Mouse (Mus musculus) hindlimb bud, embryonic 11.5 days (tissue): ENCODE measurements around the gene Tab2.

Experiments
- DNase-seq: peaks from one replicate; pipeline ENCODE4 v3.0.0-alpha.2; 2012; ENCODE audit warnings: low read depth, low spot score; ENCODE audit errors: extremely low spot score

Gene Tab2

DNA sequence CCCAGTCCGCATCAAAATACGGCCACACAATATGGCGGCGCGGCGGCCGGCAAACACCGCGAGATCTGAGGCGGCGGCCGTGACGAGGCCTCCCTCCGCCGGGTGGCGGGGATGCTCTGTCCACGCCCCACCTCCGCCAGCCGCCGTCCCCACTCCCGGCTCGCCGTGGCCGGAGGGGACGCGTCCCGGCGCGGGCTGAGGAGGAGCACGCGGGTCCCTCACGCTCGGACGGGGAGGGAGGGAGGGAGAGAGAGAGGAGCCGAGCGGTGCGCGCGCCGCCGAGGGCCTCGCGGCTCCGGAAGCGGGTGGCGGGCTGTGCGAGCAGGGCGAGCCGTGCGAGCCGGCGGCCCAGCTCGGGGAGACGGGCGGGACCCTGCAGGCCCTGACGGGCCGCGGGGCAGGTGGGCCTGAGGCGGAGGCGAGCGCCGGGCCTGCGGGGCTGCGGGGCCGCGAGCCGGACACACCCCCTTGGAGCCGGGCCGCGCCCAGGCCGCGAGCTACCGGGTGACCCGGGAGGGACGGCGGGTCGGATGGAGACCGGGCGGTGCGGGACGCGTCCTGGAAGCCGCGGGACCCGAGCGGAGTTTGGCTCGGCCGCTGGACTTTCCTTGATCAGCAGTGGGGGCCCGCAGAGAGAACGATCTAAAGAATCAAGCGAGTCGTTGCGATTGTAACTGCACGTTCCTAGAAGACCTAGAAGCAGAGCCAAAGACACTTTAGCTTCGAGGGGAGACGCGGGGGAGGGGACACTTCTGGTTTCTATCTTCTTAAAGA is at the start of gene Tab2:
TSS of gene Tab2 (minus strand) at position 3 of the 774 bp plus-strand sequence.
- peak; percentile 39 for DNase-seq

DNA sequence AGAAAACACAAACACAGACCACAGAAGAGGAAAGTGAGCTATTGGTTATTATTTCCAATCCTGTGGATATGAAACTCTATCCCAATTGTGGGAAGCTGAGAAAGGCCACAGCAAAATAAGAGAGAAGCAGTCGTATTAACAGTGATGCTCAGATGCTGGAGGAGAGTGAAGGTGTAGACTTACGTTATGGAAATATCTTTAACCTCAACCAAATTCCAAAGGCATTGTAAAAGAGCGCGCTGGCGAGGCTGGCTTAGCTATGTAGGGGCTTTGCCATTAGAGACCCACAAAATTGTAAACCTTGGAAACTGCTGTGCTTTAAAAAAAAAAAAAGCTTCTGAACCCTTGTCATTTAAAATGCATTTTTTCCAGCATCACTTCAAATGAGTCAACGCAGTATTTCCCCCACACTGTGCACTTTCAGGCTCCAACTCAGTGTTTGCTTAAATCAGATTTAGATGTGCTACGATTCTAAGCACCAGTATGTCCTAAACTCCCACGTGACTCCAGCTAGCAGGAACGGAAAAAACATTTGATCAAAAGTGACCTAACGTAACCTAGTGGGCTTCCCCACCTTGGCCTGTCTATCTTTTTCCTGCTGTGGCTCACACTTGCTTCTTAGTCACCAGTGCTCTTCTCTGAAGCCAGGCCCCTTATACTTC is 36.4 kb upstream of the Tab2 start:
- no peak for DNase-seq

DNA sequence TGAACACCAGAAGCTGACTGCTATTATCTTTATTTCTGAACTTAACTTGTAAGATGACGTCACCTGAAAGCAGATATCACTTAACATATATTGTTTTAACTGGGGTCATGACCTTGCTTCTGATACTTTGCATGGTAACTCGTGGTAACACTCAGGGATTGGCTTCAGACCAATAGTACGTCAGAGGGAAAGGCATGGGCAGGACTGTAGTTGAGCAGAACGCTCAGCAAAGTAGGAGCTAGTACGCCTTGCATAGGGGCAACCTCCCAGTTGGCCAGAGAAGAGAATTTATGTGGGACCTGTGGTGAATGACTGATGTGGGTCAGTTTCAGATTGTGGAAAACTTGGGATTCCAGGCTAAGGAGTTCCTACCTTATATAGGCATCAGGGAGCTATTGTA is 35.6 kb upstream of the Tab2 start:
- DNase-seq: no peak

DNA sequence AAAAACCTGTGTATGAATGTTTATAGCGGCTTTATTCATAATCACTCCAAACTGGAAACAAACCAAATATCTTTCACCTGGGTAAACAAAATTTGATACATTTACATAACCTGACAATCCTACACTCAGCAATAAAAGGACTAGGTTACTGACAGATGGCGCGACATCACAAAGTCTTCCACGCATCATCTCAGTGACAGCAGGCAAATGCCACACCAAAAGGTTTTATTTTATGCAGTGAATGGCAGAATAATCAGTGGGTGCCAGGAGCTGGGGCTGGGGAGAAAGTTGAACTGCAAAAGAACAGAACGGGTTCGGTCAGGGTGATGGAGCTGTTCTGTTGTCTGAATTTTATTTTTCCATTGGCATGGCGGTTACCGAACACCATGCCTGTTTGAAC is 31.5 kb upstream of the Tab2 start:
- DNase-seq: no peak

- DNase-seq: no peak
These were observed 20.4 kb upstream of the Tab2 start for GRCm38 (mm10) chr10:7976462-7976861.

GRCm38 (mm10) chr10:7968747-7969280 is 12.8 kb upstream of the Tab2 start:
- no peak for DNase-seq

DNA sequence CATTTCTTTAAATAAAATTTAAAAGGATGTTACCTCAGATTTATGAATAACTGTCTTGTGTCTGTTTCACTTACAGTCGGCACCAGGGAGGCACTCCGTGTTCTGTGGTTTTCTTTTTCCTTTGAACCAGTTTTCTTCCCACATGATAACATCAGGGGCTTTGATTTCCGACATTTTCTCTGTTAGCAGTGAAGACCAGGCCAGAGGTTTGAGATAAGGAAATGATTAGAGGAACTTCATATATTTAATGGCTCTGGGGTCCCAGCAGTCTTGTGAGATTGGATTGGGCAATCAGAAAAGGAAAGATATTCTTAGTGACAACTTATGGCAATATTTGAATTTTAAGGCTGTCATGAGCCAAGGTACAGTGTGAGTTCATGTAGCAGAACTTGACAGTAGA is 11.1 kb upstream of the Tab2 start:
- no peak for DNase-seq

- no peak for DNase-seq
These were observed 3.0 kb upstream of the Tab2 start for GRCm38 (mm10) chr10:7959073-7959472.

DNA sequence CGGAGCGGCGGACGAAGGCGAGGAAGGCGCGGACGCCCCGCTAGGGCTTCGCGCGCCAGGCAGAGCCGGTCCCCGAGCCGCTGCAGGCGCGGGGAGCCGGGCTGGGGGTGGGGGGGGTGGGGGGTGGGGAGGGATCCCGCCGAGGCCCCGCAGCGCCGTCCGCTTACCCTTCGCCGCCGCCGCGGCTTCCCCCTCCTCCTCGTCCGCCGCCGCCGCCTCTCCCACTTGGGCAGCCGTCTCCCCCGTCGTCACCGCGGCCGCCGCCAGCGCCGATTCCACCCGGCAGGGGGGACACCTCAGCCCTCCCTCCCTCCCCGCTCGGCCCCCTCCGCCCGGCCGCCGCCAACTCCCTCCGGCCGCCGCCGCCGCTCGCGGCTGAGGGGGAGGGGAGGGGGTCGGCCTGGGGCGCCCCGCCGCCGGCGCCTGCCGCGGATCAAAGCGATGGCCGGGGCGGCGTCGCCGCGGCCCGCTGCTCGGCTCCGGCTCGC is 352 bp downstream of the Tab2 start:
- DNase-seq: no peak

DNA sequence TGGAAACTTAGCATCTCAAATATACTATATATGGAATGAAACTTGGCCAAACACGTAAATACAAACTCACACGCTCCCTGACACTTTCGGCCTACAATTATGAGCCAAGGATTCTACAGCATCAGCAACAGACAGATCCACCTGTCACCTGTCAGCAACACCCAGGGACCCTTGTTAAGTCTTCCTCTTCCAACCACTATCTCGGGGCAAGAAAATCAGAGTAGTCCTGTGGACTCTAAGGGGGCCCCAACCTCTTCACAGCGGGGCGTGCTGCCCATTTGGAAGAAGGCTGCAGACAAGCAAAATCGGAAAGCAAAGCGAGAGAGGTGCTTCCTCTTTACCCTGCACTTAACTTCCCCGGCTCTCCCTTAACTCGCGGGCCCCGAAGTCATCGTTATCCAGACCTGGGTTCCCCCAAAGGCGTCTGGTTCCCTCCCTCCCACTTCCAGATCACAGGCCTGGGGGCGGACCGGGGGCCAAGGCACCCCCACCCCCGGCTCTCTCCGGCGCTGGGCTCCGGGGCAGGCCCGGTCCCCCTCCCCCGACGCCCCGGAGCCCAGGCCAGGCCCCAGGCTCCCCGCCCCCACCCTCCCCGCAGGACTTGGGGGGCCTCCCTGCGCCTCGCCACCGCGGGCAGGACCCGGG is 919 bp downstream of the Tab2 start:
- DNase-seq: no peak

GRCm38 (mm10) chr10:7954627-7954988 is 1.4 kb downstream of the Tab2 start:
- no peak for DNase-seq

DNA sequence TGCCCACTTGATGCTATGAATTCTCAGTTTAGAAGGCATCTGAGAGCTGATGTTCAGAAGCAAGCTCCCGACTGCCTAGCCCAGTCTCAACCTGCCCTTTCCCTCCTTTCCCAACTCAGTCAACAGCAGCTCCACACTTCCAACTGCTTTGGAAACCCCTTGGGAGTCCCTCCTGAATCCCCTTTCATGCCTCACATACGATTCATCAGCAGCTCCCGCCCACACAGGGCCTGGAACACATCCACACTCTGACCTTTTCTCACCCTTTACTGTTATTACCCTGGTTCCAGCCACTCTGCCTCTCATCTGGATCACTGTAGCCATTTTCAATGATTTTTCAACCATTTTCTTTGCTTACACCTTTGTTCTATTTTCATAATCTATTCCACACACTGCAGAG is 13.0 kb downstream of the Tab2 start:
- DNase-seq: no peak

- no peak for DNase-seq
These were observed 19.4 kb downstream of the Tab2 start for GRCm38 (mm10) chr10:7936556-7937192.

DNA sequence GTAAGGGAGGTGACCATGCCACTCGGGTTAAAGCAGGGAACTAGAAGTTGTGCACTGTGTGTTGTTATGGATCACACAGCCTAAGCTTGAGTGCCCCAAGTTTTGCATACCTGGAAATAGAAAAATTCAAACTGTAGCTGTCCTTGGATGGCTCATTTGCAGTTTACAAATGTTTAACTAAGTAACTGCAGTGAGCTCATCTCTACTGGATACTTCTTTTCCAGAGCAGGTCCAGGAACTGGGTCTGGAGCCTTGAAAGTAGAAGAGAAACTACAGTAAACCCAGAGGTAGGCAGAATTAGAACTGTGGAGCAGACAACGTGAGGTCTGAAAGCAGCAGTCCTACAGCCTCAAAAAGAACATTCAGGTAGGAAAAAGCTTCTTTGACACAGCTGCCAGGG is 23.1 kb downstream of the Tab2 start:
- no peak for DNase-seq

- DNase-seq: no peak
These were observed 27.0 kb downstream of the Tab2 start for GRCm38 (mm10) chr10:7928996-7929395.

DNA sequence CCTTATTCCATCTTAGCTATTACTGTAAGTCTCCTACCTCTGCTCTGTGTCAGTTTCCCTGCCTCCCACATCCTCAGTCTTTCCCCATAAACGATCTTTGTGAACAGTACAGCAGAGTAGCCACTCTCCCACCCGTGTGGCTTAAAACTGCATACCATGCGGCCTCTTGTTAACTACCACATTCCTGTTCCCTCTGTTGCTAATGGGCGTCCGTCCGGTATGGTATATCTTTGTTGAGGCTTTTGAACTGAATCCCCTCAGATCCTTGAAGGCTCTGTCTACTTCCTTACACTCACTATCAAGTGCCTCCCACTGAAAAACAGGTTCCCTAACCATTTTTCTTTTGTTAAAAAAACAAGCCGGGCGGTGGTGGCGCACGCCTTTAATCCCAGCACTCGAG is 30.5 kb downstream of the Tab2 start:
- no peak for DNase-seq

DNA sequence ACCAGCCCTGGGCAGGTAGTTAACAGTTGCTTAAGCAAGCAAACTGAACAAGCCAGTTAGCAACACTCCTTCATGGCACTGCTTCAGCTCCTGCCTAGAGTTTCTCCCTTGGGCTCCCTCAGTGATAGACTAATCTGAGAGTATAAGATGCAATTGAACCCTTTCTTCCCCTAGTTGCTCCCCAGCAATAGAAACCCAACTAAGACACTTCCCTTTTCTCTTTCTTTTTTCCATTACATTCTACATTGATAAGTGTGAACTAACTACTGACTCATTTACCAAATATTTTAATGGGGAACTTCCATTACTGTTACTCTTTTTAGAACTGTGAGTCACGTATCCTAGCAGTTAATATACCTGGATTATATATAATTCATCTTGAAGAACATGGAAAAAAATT is 32.6 kb downstream of the Tab2 start:
- no peak for DNase-seq

DNA sequence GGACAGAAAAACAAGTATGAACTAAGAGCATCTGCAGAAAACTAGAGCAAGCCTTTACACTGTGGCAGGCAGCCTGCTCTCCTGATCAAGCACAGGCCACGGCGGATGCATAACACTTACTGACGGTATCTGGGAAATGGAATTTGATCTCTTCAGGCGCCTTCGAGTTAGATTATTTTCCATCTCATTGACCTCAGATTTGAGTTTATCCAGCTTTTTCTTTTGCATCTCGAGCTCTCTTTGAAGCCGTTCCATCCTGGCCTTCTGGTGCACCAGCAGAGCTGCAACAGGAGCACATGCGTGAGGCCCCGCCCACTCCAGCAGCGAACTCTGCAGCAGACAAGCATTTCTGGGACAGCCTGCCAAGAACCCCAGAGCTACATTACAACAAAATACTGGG is 44.8 kb downstream of the Tab2 start:
- DNase-seq: no peak

DNA sequence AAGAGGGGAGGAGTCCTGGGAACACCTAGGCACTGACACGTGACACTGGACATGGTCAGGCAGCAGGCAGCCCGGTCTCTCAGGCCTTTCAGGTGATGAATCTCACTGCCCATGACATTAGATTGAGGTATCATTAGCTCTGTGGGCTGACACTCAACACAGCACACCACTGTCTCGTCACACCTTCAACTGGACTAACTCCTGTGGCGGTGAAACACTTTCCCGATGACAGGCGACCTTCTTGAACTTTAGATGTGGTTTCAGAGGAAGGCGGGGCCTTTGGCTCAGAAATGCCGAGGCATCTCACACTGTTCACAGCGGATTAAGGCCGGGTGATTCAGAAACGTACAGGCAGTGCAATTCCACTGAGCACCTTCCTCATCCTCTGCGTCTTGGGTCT is 48.9 kb downstream of the Tab2 start:
- no peak for DNase-seq

DNA sequence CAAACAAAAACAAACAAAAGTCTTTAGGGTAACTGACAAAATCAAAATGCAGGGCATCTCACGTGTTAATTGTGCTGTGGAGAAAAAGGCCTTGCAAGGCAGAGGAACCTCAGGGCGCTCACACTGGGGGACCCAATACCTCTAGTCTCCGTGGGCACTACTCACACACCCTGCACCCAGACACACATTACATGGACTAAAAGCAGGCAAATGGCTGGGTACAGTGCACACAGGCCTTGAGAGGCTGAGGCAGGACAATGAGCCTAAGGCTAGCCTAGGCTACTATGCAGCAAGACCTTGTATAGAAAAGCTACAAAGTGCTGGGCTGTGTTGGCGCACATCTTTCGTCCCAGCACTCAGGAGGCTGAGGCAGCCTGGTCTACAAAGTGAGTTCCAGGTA is 51.9 kb downstream of the Tab2 start:
- no peak for DNase-seq
